Mouse (Mus musculus): ENCODE data around the gene Asah2.
"Not testable (repeated sequence)": the region's sequence is repeated elsewhere in the genome, so short reads cannot be mapped to it uniquely, and the experiment has no call there.

Gene Asah2

DNA sequence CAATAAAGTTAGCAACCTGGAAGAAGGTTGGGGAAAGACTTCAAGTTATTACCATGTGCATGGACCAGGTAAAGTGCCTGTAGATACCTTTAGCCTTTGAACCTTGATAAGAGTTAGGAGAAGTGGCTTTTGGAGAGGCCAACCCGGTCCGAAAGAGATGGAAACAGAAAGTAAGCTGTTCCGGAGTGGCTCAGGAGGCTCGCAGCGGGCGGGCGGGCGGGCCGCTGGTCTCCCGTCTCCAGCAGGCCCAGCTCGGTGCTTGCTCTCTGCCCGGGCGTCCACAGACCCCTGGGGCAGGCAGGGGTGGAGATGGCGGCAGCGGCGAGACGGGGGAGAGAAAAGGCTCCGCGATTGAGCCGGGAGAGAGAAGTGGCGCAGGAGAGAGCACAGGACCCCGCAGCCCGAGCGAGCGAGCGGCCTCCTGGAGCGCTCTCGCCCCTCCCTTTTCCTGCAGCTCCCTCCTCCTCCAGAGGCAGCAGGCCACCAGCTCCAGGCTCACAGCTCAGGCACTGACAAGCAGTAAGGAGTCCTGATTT, at the start of gene Asah2:
Gene Asah2 (minus strand): TSS at position 441 of the 536 bp plus-strand sequence.
- peak; percentile 81 for DNase-seq (ENCODE audit: low spot score)

DNA sequence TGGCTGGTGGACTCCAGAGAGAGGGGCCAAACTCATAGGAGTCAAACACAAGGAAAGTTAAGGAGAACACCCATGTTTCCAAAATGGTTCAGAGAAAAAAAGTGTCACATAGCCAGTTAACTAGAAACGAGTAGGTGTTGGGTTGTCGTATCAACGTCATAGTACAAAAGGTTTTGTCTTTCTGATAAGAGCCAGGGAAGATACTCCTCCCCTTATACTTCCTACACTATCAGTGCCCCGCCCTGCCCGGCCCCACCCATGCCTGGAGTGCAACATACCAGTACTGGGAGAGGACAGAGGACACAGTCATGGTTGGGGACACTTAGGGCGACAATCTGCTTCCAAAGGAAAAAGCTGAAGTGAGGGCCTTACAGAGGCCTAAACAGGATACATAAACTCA, 49.0 kb upstream of the Asah2 start:
- DNase-seq (ENCODE audit: low spot score) = no peak

DNA sequence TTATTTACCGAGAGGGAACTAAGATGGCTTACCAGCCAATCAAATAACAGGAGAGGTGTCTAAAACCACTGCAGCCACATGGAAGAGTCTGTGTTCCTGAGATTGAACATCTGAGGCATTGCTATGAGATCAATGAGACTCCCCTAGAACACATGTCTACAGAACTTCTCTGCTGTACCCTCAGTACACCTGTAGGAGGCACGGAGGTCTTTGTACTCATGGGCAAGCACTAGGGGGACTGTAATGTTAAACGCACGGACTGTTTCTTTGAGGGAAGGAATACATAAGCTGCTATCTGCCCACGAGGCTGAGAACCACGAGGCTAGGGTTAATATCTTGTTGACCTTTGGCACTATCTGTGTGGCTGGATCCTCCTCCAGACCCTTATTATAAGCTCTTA, 44.5 kb upstream of the Asah2 start:
- DNase-seq (ENCODE audit: low spot score) = no peak

DNA sequence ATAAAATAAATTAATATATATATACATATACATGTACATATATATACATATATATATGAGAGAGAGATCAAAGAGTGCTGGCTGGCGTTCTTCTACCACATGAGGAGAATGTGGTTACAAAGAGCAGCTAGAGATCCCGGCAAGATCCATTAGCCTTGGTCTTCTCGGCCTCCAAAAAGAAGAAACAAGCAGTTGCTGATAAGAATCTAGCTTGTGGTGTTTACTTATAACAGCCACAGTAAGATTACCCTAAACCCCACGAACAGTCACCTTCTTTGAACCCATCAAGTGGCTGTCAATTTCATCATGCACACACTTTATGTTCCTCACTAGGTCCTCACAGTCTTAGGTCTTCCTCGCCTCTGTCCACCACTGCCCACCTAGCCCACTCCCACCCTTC, 40.7 kb upstream of the Asah2 start:
- DNase-seq (ENCODE audit: low spot score) = no peak

DNA sequence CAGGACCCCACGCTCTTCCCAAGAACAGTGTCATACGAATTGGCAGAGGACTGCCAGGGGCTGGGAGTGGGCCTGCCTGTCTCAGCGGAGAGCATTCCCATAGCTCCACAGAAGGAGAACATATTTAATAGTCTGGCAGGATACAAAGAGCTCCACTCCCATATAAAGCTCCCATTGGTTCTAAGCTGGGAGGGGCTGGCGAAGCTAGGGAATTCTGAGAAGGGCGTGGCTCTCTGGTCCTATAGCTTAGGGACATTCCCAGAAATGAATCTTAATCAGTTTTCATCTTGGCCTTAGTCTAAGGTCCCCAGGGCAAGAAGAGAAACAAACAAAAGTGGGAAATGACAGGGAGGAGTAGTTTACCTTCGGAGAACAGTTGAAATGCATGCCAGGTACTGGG, 34.4 kb upstream of the Asah2 start:
- no peak for DNase-seq (ENCODE audit: low spot score)

DNA sequence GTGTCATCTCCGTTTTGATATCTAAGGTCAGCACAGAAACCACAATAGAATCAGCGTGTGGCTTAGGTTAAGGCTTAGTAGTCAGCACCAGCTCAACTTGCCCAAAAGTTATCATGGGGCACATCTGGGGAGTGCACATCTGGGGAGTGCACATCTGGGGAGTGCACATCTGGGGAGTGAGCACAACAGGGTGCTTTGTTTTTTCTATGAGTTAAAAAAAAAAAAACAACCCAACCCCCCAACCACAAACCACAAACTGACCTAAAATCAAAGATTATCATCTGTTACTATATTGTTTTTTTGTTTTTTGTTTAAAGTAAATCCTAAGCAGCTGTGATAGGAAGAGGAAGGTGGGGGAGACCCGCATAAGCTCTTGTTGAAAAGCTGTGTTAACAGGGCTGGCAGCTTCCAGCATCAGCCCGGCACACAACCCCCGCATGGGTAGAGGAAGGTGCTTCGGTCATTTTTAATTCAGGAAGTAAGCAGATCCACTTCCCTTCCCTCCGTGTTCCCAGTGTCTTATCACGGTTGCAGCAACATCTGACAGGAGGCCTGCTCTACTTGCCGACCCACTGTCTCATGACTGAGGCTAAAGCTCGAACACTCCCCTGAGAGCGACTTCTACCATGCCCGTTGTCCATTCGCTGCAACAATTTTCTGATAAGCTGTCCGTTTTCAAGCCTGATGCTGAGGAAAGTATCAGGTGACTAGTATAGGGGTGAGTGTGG, 30.5 kb upstream of the Asah2 start:
- no peak for DNase-seq (ENCODE audit: low spot score)

DNA sequence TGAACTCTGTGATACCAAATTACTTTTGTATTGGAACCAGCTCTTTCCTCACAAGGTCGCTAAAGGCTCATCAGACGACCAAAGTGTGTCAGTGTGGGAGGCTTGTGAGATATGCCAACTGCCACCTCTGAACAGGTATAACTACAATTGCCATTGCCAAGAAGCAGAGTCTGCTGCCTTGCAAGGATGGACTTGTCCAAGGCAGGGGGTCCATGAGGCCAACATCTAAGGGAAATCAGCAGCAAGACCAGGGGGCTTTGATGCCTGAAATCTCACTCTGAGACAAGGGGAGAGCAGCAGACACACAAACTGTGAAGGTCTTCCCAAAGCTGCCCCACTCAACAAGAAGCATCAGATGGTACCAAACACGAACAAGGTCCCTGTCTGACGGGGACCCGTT, 29.9 kb upstream of the Asah2 start:
- DNase-seq (ENCODE audit: low spot score) = no peak

DNA sequence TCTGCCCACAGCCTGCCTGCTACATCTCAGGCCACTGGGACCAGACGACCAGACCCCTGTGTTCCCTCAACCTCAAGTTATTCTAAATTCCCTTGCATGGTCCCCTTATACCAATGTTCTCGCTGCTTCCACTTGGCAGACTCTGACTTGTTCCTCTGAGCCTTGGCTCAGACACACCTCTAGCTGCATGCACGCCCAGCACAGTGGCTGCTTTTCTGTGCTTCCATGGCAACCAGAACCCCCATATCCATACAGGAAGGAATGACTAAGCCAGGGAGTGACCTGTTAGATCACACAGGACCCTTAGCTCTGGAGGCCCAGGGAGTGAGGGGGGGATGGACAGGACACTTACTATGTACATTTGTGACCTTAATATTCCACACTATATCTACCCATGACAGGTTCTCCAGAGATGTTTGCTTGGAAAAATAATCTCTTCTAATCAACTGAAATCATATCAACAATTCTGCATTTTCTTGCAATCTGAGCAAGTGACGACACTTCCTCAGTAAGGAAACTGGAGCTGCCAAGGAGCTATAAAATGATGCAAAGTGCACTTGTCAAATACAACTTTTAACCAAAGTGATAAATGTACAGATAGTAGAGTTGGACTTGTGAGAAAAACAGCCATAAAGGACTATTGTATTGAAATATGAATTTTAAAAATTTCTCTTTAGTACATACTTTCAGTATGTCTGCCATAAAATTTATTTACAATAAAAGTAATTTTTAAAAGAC, 29.0 kb upstream of the Asah2 start:
- peak; percentile 42 for DNase-seq (ENCODE audit: low spot score)

DNA sequence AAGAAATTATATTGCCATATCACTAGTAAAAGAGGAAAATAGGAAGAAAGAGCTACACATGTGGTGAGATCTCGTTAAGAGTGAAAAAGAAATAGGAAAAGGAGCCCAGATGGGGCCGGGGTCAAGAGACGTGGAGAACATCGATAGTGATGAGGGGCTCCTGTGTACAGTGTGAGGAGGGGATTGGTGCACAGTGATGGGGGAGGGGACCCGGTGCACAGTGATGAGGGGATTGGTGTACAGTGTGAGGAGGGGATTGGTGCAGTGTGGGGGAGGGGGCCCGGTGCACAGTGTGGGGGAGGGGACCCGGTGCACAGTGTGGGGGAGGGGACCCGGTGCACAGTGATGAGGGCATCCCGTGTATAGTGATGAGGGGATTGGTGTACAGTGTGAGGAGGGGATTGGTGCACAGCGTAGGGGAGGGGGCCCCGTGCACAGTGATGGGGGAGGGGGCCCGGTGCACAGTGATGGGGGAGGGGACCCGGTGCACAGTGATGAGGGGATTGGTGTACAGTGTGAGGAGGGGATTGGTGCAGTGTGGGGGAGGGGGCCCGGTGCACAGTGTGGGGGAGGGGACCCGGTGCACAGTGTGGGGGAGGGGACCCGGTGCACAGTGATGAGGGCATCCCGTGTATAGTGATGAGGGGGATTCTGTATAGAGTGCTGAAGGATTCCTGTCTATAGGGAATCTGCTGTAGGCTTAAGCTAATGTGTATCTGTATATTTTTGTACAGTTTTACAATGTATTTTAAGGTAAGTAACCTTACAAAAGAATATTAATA, 23.9 kb upstream of the Asah2 start:
- not testable (repeated sequence) for DNase-seq (ENCODE audit: low spot score)

DNA sequence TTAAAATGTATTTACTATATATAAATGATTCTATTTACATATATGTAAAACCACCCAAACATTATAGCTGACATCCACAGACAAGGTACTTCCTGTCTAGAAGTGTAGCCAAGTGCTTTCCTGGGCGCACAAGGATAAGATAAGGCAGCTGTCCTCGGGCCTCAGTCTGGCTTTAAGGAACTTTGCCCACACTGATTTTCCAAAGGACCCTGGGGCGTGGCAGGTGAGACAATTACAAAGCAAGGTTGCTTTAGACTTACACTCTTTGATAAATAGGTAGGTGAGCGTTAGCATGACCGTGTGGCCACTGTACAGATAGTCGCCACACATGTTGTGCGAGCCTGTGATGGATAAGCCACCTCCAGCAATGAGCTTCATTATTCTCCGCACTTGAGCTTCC, 21.3 kb upstream of the Asah2 start:
- DNase-seq (ENCODE audit: low spot score) = no peak

DNA sequence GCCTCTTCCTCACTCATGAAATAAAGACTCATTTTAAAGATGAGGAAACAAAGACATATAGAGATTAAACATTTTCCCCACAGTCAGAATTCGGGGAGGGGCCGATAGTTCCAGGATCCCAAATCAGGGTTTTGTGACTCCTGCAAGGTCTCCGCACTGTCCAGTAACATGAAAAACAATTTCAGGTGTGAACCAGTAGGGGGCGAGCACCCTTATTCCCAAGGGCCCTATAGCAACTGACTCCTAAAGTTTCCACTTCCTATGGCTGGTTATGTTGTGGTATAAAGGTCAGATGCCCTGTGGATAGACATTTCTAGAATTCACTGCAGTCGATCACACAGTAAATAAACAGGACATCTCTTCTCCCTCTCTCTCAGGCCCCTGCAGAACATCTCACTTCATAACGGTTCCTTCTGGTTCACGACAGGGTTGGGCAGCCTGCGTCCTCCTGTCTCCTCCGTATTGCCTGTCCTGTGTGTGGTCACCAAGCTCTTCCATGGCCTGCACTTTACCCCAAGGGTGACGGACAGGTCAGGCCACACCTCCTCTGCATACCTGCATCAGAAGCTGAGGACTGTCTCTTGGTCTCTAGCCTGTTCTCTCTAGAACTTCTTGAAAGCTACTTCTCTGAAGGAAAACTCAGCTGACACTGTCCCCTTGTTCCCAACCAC, 19.3 kb upstream of the Asah2 start:
- peak; percentile 30 for DNase-seq (ENCODE audit: low spot score)

DNA sequence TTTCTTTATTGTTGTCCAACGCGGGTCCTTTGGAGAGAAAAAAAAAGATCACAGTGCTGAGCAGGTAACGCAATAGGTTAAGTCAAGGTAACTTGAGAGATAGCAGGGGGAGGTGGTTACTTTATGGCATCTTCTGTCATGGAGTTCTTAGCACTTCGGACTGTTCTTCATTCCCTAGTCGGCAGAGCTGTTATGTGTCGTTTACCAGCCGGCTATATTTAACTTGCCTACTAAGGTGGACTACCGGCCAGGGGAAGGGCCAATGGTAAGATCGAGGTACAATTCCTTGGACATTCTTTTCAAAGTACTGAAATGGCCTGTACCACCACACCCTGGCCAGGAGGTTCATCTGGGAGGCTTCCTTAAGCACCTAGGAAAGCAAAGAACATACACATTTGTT, 16.1 kb upstream of the Asah2 start:
- DNase-seq (ENCODE audit: low spot score) = no peak

DNA sequence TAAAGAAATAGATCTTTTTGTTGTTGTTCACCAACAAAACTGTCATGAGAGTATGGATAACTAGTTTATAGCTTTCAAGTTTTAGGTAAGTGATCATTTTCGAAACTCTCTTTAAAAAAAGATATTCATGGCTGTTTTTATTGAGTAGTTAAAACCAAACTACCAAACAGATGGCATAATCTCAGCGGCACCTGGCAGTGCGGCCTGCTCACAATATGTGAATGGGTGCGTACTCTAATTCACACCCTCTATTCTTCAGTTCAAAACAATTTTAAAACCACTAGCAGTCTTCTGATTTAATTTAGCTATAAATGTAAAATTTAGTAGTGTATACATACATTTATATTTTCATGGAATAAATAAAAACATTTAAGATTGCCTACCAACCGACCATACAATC, 15.2 kb upstream of the Asah2 start:
- DNase-seq (ENCODE audit: low spot score) = no peak

DNA sequence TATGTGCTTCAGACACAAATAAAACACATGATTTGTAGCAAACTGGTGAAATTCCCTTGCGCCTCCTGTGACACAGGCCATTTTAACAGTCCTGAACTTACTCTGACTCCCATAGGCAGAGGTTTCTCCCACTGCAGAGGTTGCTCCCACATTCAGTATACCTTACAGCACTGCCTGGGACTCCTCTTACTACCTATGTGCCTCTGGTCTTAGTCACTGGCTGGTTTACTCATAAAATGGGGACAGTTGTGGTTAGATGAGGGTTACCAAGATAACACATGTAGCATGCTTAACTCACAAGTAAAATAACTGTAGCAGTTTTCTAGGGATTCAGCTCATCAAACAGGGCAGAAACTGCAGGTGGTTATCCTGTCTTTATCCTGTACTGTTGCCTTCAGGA, 12.8 kb upstream of the Asah2 start:
- no peak for DNase-seq (ENCODE audit: low spot score)

DNA sequence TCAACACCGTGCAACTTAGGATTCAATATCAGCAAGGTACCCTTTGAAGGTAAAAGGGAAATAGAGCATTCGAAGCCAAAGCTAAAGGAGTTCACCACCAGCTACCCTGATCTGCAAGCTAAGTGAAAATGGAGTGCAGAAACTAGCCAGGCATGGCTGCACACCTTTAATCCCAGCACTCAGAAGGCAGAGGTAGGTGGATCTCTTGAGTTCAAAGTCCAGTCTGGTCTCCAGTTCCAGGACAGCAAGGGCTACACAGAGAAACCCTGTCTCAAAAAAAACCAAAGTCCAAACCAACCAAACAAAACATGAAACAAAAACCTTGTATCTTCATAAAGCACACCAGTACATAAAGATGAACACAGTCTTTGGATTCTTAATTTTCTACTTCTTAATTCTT, 11.7 kb upstream of the Asah2 start:
- no peak for DNase-seq (ENCODE audit: low spot score)

DNA sequence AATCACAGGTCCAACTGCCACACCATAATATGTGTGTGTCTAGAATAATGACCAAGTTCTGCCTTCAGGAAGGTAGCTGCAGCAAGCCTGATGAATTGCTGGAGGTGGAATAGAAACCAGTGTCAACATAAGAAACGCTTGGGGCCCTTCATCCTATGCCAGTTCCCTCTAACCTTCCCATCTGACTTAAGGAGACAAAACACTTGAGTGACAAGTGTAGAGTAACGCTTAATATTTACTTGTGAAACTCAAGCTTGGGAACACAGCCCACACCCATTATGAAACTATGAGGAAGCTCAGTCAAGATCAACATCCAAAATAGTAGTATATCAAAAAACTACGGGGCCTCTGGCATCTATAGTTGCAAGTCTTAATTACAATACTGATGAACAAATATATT, 10.5 kb upstream of the Asah2 start:
- no peak for DNase-seq (ENCODE audit: low spot score)

DNA sequence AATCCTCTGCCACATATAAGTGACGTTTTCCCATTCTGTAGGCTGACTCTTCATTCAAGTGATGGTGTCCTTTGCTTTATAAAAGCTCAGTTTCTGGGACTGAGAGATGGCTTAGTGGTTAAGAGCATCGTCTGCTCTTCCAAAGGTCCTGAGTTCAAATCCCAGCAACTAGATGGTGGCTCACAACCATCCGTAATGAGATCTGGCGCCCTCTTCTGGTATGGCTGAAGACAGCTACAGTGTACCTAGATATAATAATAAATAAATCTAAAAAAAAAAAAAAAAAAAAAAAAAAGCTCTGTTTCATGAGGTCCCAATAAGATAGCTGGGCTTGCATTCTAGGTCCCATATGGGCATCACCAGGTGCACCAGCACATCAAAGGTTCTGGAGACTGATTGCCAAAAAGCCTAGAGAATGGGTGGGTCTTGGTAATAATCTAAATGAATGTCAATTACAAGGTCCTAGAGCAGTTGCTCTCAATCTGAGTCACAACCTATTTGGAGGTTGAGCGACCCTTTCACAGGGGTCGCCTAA, 9.5 kb upstream of the Asah2 start:
- no peak for DNase-seq (ENCODE audit: low spot score)

DNA sequence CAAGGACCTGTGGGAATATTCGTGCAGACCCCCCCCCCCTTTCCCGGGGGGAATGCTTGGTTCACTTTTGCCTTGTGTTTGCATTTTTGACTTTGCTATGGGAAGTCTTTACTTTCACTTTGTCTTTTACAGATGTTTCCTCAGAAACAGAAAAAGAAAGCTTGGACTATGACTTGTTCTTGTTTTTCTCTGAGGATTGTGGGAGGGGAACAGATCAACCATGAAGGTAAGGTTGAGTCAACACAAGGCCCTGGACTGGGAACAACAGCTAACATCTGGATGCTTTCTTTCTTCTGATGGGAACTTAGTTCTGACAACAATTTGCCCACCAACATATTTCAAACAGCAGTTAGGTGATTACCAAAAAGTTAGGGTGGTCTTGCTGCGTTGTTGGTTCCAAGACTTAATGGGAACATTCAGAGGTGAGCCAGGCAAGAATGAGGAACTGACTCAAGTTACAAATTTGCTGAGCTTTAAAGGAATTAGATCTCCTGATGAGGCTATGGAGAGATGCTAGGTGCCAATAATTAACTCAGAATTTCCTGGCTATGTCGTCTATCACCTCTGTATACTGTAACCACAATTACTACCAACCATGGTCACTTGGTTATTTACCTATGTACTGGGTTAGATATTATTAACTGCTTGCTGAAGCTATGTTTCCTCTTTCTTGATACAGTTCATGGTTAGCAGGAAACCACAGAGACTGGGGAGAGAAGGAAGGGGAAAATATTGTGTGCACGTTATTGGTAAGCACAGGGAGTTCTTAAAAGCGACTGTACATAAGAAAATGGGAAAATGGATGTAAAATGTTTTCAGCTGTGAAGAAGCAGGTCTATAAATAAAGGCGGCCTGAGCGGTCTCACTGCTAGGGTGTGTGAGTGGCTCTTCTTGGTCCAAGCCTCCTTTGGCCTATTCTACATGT, 4.1 kb upstream of the Asah2 start:
- DNase-seq (ENCODE audit: low spot score) = no peak

DNA sequence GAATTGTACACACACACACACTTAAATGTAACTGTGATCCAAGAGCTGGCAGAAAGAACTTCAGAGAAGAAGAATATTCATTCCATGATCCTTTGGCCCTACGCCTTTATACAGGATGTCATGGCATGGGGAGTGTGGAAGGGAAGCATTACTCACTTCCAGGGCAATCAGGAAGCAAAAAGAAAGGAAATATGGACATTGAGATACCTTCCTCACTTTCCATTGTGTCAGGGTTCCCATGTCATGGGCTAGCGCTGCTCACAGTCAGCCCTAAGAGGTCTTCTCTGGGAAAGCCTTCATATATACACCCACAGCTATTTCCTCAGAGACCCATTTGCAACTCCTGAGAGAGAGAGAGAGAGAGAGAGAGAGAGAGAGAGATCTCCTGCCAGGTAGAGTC, 1.3 kb downstream of the Asah2 start:
- DNase-seq (ENCODE audit: low spot score) = no peak

DNA sequence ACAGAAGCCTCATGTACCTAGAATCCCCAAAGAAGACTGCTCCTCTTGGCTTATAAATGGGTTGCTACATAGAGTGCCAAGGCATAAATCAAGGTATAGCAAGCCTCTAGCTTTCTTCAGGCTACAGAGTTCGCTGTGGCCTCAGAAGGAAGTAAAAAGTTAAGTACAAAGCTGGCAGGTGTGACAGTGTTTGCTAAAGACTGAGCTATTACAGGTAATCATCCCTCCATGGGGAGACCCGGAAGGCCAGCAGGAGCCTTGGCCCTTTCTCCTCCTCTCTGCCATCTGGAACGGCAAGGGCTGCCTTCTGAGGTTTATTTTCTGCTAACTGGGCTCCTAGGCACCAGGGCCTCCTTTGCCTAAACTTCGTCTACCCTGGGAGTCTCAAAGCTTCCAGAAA, 3.8 kb downstream of the Asah2 start:
- no peak for DNase-seq (ENCODE audit: low spot score)

DNA sequence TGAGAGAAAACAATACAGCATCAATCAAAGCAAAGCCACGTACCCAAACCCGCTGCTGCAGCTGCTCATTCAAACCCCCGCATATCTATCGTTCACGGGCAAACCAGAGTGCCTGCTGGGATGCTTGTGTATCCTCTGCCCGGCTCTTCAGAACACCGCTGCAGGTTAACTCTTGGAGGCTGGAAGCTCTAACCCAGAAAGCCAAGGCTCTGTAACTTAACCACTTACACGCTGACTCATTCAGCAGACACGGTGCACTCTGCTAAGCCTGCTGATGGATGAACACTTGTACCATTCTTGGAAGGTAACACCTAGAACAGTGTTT, 5.1 kb downstream of the Asah2 start:
- DNase-seq (ENCODE audit: low spot score) = peak; percentile 29

Measured in embryo, embryonic 10 days (tissue).